Mouse (Mus musculus) ES-E14 (cell line): ENCODE data around the gene Bpifa5.

Source experiments
- CHD2 ChIP-seq: IDR thresholded peaks from 2 replicates; pipeline ENCODE4 v1.6.1; 2014; ENCODE audit warnings: mild to moderate bottlenecking, low read depth, low read length, inconsistent platforms
- HCFC1 ChIP-seq: IDR thresholded peaks from 2 replicates; pipeline ENCODE4 v1.6.1; 2012; ENCODE audit warnings: low read length, inconsistent platforms, borderline replicate concordance; ENCODE audit not compliant: insufficient read depth
- MAFK ChIP-seq: IDR thresholded peaks from 2 replicates; pipeline ENCODE4 v1.6.1; 2014; ENCODE audit warnings: mild to moderate bottlenecking, low read depth, low read length, inconsistent platforms; ENCODE audit not compliant: insufficient read depth
- ZC3H11A ChIP-seq: IDR thresholded peaks from 2 replicates; pipeline ENCODE4 v1.6.1; 2012; ENCODE audit warnings: low read depth, mild to moderate bottlenecking, inconsistent platforms, low read length, borderline replicate concordance
- ZNF384 ChIP-seq: IDR thresholded peaks from 2 replicates; pipeline ENCODE4 v1.6.1; 2012; ENCODE audit warnings: low read depth, low read length, inconsistent platforms

- no peak for TF ChIP-seq MAFK
- no peak for TF ChIP-seq CHD2
- TF ChIP-seq ZNF384, result no peak
- no peak for TF ChIP-seq HCFC1
- 0 out of 2 replicates have a peak, but pooled peaks have one; percentile 15 for TF ChIP-seq ZC3H11A
These were observed 25.1 kb downstream of the Bpifa5 start for GRCm38 (mm10) chr2:154187468-154187867.
